Mouse (Mus musculus) layer of hippocampus, postnatal 14 days (tissue): ENCODE measurements at regions not wholly inside any gene's neighbourhood (a gene's known extent, or its start where the extent isn't known, plus 50 kb on each side); places are given as distances from the start of the nearest gene placed in this dataset.

Experiments
- DNase-seq, 2 experiments: peaks; one replicate each; pipeline ENCODE4 v3.0.0; 2021 to 2022; ENCODE audit warnings: low spot score in 2 of 2, mixed read lengths in 1 of 2

- no peak for DNase-seq
Observed at GRCm38 (mm10) chr14:89405011-89405712, 934.0 kb upstream of the Pcdh20 start.

GRCm38 (mm10) chr14:89402568-89403339 is 931.6 kb upstream of the Pcdh20 start:
- DNase-seq = peak in 1 of 2 experiments; percentile 5

- peak in 1 of 2 experiments; percentile 22 for DNase-seq
Observed at GRCm38 (mm10) chr14:89357050-89357749, 886.0 kb upstream of the Pcdh20 start.

- DNase-seq = peak in 1 of 2 experiments; percentile 26
Observed at GRCm38 (mm10) chr14:89347972-89348371, 876.8 kb upstream of the Pcdh20 start.

- DNase-seq = no peak
Observed at GRCm38 (mm10) chr14:89325116-89325515, 853.9 kb upstream of the Pcdh20 start.

- DNase-seq = no peak
Observed at GRCm38 (mm10) chr14:89308506-89308905, 837.3 kb upstream of the Pcdh20 start.
